Mouse (Mus musculus): Measurements from ENCODE around the gene Thap7. TPM values are rescaled to one million over a fixed set of nuclear protein-coding genes. Genes with fewer than 3 reads are reported as not detected.
"Not testable (repeated sequence)": the region's sequence is repeated elsewhere in the genome, so short reads cannot be mapped to it uniquely, and the experiment has no call there.

Gene Thap7
- polyA plus RNA-seq, 1 experiment from 2014 or later, result 69.5 TPM

GRCm38 (mm10) chr16:17558811-17559210 lies 27.9 kb upstream of the Thap7 start:
- no peak overlapping the region for H3K9ac ChIP-seq

GRCm38 (mm10) chr16:17557947-17558480 lies 27.1 kb upstream of the Thap7 start:
- Histone ChIP-seq H3K9me3 (replicated peaks) (no peaks in the 10 kb centered on the region), H3K27me3 (peaks cover 26% of the 10 kb centered on the region), H3K4me2 (replicated peaks) (peak overlapping the region; percentile 9; the same call in 1 of the 2 replicates), H3K27ac (replicated peaks) (no peak overlapping the region), H3K4me1 (peaks cover 32% of the 10 kb centered on the region), H3K4me3 (replicated peaks) (no peak overlapping the region), H3K36me3 (no peaks in the 10 kb centered on the region), H3K9ac (no peak overlapping the region)
- WGBS, result 3% methylated on average over 5 of the region's 5 CpGs
- ATAC-seq (ENCODE audit: insufficient number of reproducible peaks, low FRiP score, low TSS enrichment, low read depth), result no peak

More at GRCm38 (mm10) chr16:17558811-17559210, 27.9 kb upstream of the Thap7 start:
- H3K27me3 ChIP-seq, result peaks cover 27% of the 10 kb centered on the region
- H3K4me1 ChIP-seq, result peaks cover 29% of the 10 kb centered on the region
- H3K36me3 ChIP-seq, result no peaks in the 10 kb centered on the region
- no peak overlapping the region for H3K27ac ChIP-seq (replicated peaks)
- ATAC-seq (ENCODE audit: insufficient number of reproducible peaks, low FRiP score, low TSS enrichment, low read depth), result no peak
- 2% methylated on average over 5 of the region's 5 CpGs for WGBS
- no peak overlapping the region for H3K4me3 ChIP-seq (replicated peaks)
- H3K4me2 ChIP-seq (replicated peaks), result peak overlapping the region; percentile 24; the same call in 1 of the 2 replicates
- H3K9me3 ChIP-seq (replicated peaks), result no peaks in the 10 kb centered on the region

DNA sequence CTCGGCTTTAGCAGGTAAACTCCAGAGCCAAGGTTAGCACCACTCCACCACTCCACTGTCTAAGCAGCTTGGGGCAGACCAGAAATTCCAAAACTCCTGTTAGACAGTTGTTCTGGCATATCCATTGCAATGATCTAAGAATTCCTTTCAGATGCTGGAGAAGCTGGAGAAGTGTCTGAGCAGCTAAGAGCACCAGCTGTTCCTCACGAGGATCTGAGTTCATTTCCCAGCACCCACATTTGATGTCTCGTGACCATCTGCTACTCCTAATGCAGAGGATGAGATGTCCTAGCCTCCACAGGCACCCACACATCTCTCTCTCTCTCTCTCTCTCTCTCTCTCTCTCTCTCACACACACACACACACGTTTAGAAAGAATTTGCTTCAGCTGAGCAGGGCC lies 26.0 kb upstream of the Thap7 start:
- no peak overlapping the region for H3K4me3 ChIP-seq (replicated peaks)
- H3K4me2 ChIP-seq (replicated peaks), result no peak overlapping the region
- H3K27me3 ChIP-seq, result peaks cover 19% of the 10 kb centered on the region
- no peaks in the 10 kb centered on the region for H3K36me3 ChIP-seq
- H3K9me3 ChIP-seq (replicated peaks), result no peaks in the 10 kb centered on the region
- no peak overlapping the region for H3K27ac ChIP-seq (replicated peaks)
- H3K4me1 ChIP-seq, result peaks cover 31% of the 10 kb centered on the region
- WGBS, result 46% methylated on average over 4 of the region's 4 CpGs
- ATAC-seq (ENCODE audit: insufficient number of reproducible peaks, low FRiP score, low TSS enrichment, low read depth), result no peak
- H3K9ac ChIP-seq, result no peak overlapping the region

DNA sequence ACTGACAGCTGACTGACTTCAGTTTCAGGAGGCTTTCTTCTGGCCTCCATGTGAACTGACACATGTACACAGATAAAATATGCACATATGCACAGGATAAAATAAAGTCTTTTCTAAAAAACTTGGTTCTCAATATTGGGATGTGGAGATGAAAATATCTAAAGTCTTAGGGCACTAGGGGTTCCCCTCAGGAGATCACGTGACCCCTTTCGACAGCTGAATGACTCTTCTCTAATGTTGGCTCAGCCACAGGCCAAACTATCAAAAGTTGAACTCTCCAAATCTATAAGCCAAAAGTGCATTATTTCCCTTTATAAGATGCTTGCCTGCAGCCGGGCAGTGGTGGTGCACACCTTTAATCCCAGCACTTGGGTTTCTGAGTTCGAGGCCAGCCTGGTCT lies 25.2 kb upstream of the Thap7 start:
- no peak overlapping the region for H3K4me2 ChIP-seq (replicated peaks)
- 84% methylated on average over 4 of the region's 4 CpGs for WGBS
- no peak overlapping the region for H3K27ac ChIP-seq (replicated peaks)
- peaks cover 25% of the 10 kb centered on the region for H3K4me1 ChIP-seq
- no peak overlapping the region for H3K4me3 ChIP-seq (replicated peaks)
- no peaks in the 10 kb centered on the region for H3K36me3 ChIP-seq
- ATAC-seq (ENCODE audit: insufficient number of reproducible peaks, low FRiP score, low TSS enrichment, low read depth), result no peak
- peaks cover 19% of the 10 kb centered on the region for H3K27me3 ChIP-seq
- no peak overlapping the region for H3K9ac ChIP-seq
- H3K9me3 ChIP-seq (replicated peaks), result no peaks in the 10 kb centered on the region

- not testable (repeated sequence) for H3K27me3 ChIP-seq; H3K4me3 ChIP-seq (replicated peaks); H3K9ac ChIP-seq; ATAC-seq (ENCODE audit: insufficient number of reproducible peaks, low FRiP score, low TSS enrichment, low read depth); H3K9me3 ChIP-seq (replicated peaks); H3K36me3 ChIP-seq; H3K27ac ChIP-seq (replicated peaks)
- Histone ChIP-seq H3K4me1 (peaks cover 19% of the 10 kb centered on the region), H3K4me2 (replicated peaks) (peak overlapping the region; percentile 40; the same call in 1 of the 2 replicates)
- 27% methylated on average over 4 of the region's 4 CpGs for WGBS
These were observed 23.8 kb upstream of the Thap7 start for GRCm38 (mm10) chr16:17554702-17555101.

GRCm38 (mm10) chr16:17553910-17554685 lies 23.2 kb upstream of the Thap7 start:
- Histone ChIP-seq H3K9me3 (replicated peaks) (no peaks in the 10 kb centered on the region), H3K4me1 (peaks cover 16% of the 10 kb centered on the region), H3K36me3 (no peaks in the 10 kb centered on the region), H3K27ac (replicated peaks) (no peak overlapping the region), H3K4me3 (replicated peaks) (peak overlapping the region; percentile 17), H3K4me2 (replicated peaks) (peak overlapping the region; percentile 40), H3K27me3 (0 out of 2 replicates have a peak, but pooled peaks cover 2% of the 10 kb centered on the region), H3K9ac (no peak overlapping the region)
- peak; percentile 89 for ATAC-seq (ENCODE audit: insufficient number of reproducible peaks, low FRiP score, low TSS enrichment, low read depth)
- WGBS, result 7% methylated on average over 18 of the region's 18 CpGs

DNA sequence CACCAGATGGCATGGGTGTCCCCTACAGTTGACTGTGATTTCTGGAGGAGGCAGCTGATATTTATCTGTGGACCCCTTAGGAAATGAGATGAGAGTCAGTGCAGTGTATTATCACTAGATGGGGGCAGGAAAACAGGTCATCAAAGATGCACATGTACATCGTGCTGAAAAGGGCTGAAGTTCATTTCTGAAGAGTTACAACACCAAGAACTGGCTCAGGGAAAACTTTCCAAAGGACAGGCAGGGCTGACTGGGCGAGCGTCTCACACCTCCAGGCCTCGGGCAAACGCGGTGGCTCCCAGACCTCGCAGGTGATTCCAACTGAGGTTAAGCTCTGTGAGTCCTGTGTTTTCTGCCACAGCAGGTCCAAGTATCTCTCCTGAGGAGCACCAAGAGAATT lies 21.9 kb upstream of the Thap7 start:
- Histone ChIP-seq H3K9me3 (replicated peaks) (no peaks in the 10 kb centered on the region), H3K9ac (no peak overlapping the region), H3K27ac (replicated peaks) (no peak overlapping the region), H3K4me2 (replicated peaks) (no peak overlapping the region), H3K4me1 (peaks cover 10% of the 10 kb centered on the region), H3K27me3 (no peaks in the 10 kb centered on the region), H3K4me3 (replicated peaks) (no peak overlapping the region), H3K36me3 (no peaks in the 10 kb centered on the region)
- 82% methylated on average over 7 of the region's 7 CpGs for WGBS
- ATAC-seq (ENCODE audit: insufficient number of reproducible peaks, low FRiP score, low TSS enrichment, low read depth), result no peak

GRCm38 (mm10) chr16:17542632-17543031 lies 11.7 kb upstream of the Thap7 start:
- no peak overlapping the region for H3K27ac ChIP-seq (replicated peaks)
- H3K4me2 ChIP-seq (replicated peaks), result no peak overlapping the region
- no peaks in the 10 kb centered on the region for H3K4me1 ChIP-seq
- ATAC-seq (ENCODE audit: insufficient number of reproducible peaks, low FRiP score, low TSS enrichment, low read depth), result no peak
- no peaks in the 10 kb centered on the region for H3K9me3 ChIP-seq (replicated peaks)
- no peak overlapping the region for H3K9ac ChIP-seq
- H3K36me3 ChIP-seq, result no peaks in the 10 kb centered on the region
- no peak overlapping the region for H3K4me3 ChIP-seq (replicated peaks)
- H3K27me3 ChIP-seq, result peaks cover 4% of the 10 kb centered on the region; the same call in 1 of the 2 replicates
- WGBS, result 55% methylated on average over 2 of the region's 2 CpGs

GRCm38 (mm10) chr16:17536584-17536983 lies 5.6 kb upstream of the Thap7 start:
- Histone ChIP-seq H3K36me3 (no peaks in the 10 kb centered on the region), H3K9ac (no peak overlapping the region), H3K4me1 (peaks cover 5% of the 10 kb centered on the region), H3K27ac (replicated peaks) (no peak overlapping the region), H3K4me3 (replicated peaks) (no peak overlapping the region), H3K27me3 (peaks cover 4% of the 10 kb centered on the region; the same call in 1 of the 2 replicates), H3K4me2 (replicated peaks) (no peak overlapping the region), H3K9me3 (replicated peaks) (no peaks in the 10 kb centered on the region)
- WGBS, result 89% methylated on average over 3 of the region's 3 CpGs
- no peak for ATAC-seq (ENCODE audit: insufficient number of reproducible peaks, low FRiP score, low TSS enrichment, low read depth)

DNA sequence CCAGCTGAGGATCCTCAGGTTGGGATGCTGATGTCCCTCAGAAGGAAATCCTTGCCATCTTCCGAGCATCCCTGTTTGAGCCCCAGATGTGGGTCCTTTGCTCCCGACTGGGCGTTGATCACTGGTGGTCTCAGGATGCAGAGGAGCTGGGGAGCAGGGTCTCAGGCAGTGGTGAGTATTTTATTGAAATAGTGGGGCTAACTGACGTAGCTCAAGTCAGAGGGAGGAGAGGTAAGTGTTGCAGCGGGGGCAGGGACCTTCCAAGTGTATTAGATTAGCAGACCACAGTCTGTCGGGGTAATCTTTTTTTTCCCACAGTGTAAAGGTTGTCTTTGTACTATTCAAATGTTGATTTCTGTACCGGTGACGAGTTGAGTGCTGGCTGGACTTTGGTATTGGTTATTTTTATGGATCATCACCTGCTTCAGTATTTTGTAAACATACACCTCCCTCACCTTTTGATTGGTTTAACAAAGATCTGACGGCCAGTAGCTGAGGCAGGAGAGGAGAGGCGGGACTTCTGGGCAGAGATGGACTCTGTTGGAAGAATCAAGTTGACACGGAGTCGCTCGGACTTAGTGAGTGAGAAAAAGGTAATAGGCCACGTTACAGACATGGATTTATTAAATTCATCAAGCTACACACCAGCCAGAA lies 1.9 kb upstream of the Thap7 start:
- H3K9ac ChIP-seq, result no peak overlapping the region
- no peak overlapping the region for H3K4me3 ChIP-seq (replicated peaks)
- ATAC-seq (ENCODE audit: insufficient number of reproducible peaks, low FRiP score, low TSS enrichment, low read depth), result no peak
- H3K4me1 ChIP-seq, result peaks cover 22% of the 10 kb centered on the region
- peaks cover 16% of the 10 kb centered on the region for H3K36me3 ChIP-seq
- H3K27me3 ChIP-seq, result no peaks in the 10 kb centered on the region
- H3K9me3 ChIP-seq (replicated peaks), result no peaks in the 10 kb centered on the region
- 72% methylated on average over 14 of the region's 14 CpGs for WGBS
- no peak overlapping the region for H3K4me2 ChIP-seq (replicated peaks)
- no peak overlapping the region for H3K27ac ChIP-seq (replicated peaks)

DNA sequence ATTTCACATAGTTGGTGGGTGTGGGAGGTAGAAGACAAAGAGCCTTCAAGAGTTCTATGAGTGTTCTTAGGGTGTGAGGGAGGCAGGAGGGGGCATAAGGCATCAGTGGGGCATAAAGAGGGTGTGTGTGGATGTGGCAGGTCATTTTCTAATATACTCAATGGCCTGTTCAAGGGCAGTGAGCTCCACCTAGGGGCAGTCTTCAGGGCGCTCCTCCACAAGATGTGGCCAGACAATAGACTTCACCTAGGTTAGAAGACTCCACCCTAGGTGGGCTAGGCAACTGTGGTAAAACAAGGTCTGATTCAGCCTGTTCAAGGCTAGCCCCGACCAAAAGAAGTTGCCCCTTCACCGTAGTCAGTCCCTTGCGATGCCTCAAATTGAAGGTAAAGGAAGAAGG lies 1.3 kb upstream of the Thap7 start:
- H3K4me3 ChIP-seq (replicated peaks), result no peak overlapping the region
- no peak overlapping the region for H3K27ac ChIP-seq (replicated peaks)
- H3K27me3 ChIP-seq, result no peaks in the 10 kb centered on the region
- 51% methylated on average over 4 of the region's 4 CpGs for WGBS
- ATAC-seq (ENCODE audit: insufficient number of reproducible peaks, low FRiP score, low TSS enrichment, low read depth), result no peak
- H3K36me3 ChIP-seq, result peaks cover 21% of the 10 kb centered on the region
- H3K4me1 ChIP-seq, result peaks cover 22% of the 10 kb centered on the region
- no peaks in the 10 kb centered on the region for H3K9me3 ChIP-seq (replicated peaks)
- no peak overlapping the region for H3K4me2 ChIP-seq (replicated peaks)
- H3K9ac ChIP-seq, result no peak overlapping the region
